Mouse (Mus musculus): ENCODE measurements around the gene Cyp3a16. TPM values are rescaled to one million over a fixed set of nuclear protein-coding genes. Genes with fewer than 3 reads are reported as not detected.

Cyp3a16 gene
- polyA plus RNA-seq (2017; shearing (Covaris generic)), result not detected

GRCm38 (mm10) chr5:145469623-145470022, at the start of gene Cyp3a16:
TSS of gene Cyp3a16 (minus strand) at chr5:145469723.

Other genes with a start within 250 kb of the Cyp3a16 start
- gene Zfp655, start 238.0 kb downstream of the Cyp3a16 start, polyA plus RNA-seq (2017; shearing (Covaris generic)), result 63.2 TPM
- gene Zscan25, start 189.2 kb downstream of the Cyp3a16 start, polyA plus RNA-seq (2017; shearing (Covaris generic)), result 0.96 TPM
- not detected for gene Cyp3a57, start 124.4 kb downstream of the Cyp3a16 start, polyA plus RNA-seq (2017; shearing (Covaris generic))
- not detected for gene Cyp3a41b, start 115.0 kb upstream of the Cyp3a16 start, polyA plus RNA-seq (2017; shearing (Covaris generic))